Mouse (Mus musculus): ENCODE measurements around the gene Gm45618. TPM values are rescaled to one million over a fixed set of nuclear protein-coding genes. Genes with fewer than 3 reads are reported as not detected.

The Gm45618 gene
- polyA plus RNA-seq, 1 experiment from 2014 or later: not detected

GRCm38 (mm10) chr7:142097776-142098175, 22.8 kb downstream of the Gm45618 start:
- 7% methylated on average over 9 of the region's 9 CpGs for WGBS

DNA sequence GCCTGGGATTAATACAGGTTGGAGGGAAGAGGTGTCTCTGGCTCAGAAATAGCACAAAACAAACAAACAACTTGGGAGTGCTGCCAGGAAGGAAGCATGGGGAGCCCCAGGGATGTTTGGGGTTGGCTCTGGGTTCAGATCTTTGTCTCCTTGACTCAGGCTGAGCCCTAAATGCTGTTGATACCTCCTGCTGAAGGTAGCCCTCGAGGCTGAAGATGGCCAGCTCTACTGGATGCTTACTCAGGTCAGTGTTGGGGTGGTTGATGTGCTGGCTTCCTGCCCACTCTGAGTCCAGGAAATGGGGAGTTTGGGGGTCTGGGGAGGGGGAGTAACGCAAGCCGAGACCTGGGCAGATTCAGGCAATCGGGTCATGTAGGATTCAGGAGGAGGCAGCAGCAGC, 23.8 kb downstream of the Gm45618 start:
- ATAC-seq (no peak), DNase-seq (ENCODE audit: low spot score) (no peak)
- no peaks in the 10 kb centered on the region for H3K9me3 ChIP-seq (replicated peaks; ENCODE audit: control insufficient read depth, low read length)
- WGBS: 61% methylated on average over 4 of the region's 4 CpGs
- H3K9ac ChIP-seq (ENCODE audit: low read length): no peak overlapping the region
- no peaks in the 10 kb centered on the region for H3K36me3 ChIP-seq (ENCODE audit: control insufficient read depth, insufficient read depth, low read length)
- H3K4me3 ChIP-seq (ENCODE audit: low read depth, low read length): no peak overlapping the region
- 0 out of 2 replicates have a peak, but pooled peaks cover 6% of the 10 kb centered on the region for H3K27me3 ChIP-seq (replicated peaks; ENCODE audit: control insufficient read depth, insufficient read depth, low read length)
- H3K27ac ChIP-seq (ENCODE audit: low read depth, low read length): no peak overlapping the region
- peaks cover 27% of the 10 kb centered on the region for H3K4me1 ChIP-seq (ENCODE audit: control insufficient read depth, insufficient read depth, low read length)
- peak overlapping the region; percentile 95; the same call in 1 of the 2 replicates for H3K4me2 ChIP-seq (ENCODE audit: low read length)

More at GRCm38 (mm10) chr7:142097776-142098175, 22.8 kb downstream of the Gm45618 start:
- Histone ChIP-seq H3K9ac (ENCODE audit: low read length) (no peak overlapping the region), H3K4me3 (ENCODE audit: low read depth, low read length) (no peak overlapping the region), H3K4me1 (ENCODE audit: control insufficient read depth, insufficient read depth, low read length) (peaks cover 16% of the 10 kb centered on the region), H3K9me3 (replicated peaks; ENCODE audit: control insufficient read depth, low read length) (no peaks in the 10 kb centered on the region), H3K4me2 (ENCODE audit: low read length) (no peak overlapping the region), H3K27ac (ENCODE audit: low read depth, low read length) (no peak overlapping the region), H3K27me3 (replicated peaks; ENCODE audit: control insufficient read depth, insufficient read depth, low read length) (0 out of 2 replicates have a peak, but pooled peaks cover 6% of the 10 kb centered on the region), H3K36me3 (ENCODE audit: control insufficient read depth, insufficient read depth, low read length) (no peaks in the 10 kb centered on the region)
- ATAC-seq (peak; percentile 54), DNase-seq (ENCODE audit: low spot score) (peak; percentile 90)

- 0 out of 2 replicates have a peak, but pooled peaks cover 6% of the 10 kb centered on the region for H3K27me3 ChIP-seq (replicated peaks; ENCODE audit: control insufficient read depth, insufficient read depth, low read length)
- no peaks in the 10 kb centered on the region for H3K36me3 ChIP-seq (ENCODE audit: control insufficient read depth, insufficient read depth, low read length)
- ATAC-seq (peak; percentile 85), DNase-seq (ENCODE audit: low spot score) (peak; percentile 97)
- H3K9me3 ChIP-seq (replicated peaks; ENCODE audit: control insufficient read depth, low read length): no peaks in the 10 kb centered on the region
- peak within 1 kb of the TSS; percentile 95 for H3K9ac ChIP-seq (ENCODE audit: low read length)
- WGBS: under 1% methylated on average over 46 of the region's 63 CpGs
- peak within 1 kb of the TSS; percentile 93 for H3K4me3 ChIP-seq (ENCODE audit: low read depth, low read length)
- H3K4me1 ChIP-seq (ENCODE audit: control insufficient read depth, insufficient read depth, low read length): peaks cover 41% of the 10 kb centered on the region
- peak within 1 kb of the TSS; percentile 95 for H3K4me2 ChIP-seq (ENCODE audit: low read length)
- peak within 1 kb of the TSS; percentile 90 for H3K27ac ChIP-seq (ENCODE audit: low read depth, low read length)
Measured at GRCm38 (mm10) chr7:142095183-142095931, 25.2 kb downstream of the Gm45618 start, which contains the start of gene Dusp8. Gene Dusp8 (minus strand): TSS chr7:142095843.

DNA sequence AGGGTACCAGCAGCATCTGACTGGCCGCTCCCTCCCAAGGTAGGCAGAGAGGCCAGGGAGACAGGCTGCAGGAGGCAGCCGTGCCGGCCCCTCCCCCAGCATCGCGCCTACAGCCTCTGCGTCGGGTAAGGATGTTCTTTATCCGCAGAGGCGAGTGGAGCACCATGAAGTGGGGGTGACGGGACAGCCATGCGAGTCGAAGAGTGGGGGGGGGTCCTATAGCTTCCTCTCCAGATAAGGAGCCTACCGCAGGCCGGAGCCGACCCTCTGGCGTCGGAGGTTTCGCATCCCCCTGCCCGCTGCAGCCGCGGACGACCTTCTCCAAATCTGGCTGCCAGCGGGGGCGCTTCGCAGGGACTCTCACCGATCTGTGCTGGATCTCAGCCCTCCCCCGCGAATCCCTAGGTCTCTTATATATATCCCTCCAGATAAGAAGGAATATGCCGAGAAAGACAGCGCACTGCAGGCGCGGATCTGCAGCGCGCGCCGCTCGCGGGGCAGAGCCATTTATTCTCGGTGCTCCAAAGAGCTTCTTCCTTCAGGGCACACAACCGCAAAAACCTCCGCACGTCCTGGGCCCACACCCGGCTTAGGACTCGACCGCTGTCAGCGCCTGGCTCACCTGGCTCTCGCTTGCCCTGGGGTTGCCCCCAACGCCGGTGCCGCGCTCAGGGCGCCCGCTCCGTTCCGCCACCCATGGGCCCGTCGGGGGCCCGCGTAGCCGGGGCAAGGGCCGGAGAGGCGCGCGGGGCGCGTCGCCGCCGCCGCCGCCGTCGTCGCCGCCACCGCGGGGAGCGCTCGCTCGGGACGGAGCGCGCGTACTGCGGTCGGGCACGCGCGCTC, 26.0 kb downstream of the Gm45618 start:
- DNase-seq (ENCODE audit: low spot score) (peak; percentile 56), ATAC-seq (peak; percentile 41)
- H3K4me1 ChIP-seq (ENCODE audit: control insufficient read depth, insufficient read depth, low read length): peaks cover 49% of the 10 kb centered on the region
- peak overlapping the region; percentile 93 for H3K4me3 ChIP-seq (ENCODE audit: low read depth, low read length)
- 0 out of 2 replicates have a peak, but pooled peaks cover under 1% of the 10 kb centered on the region for H3K36me3 ChIP-seq (ENCODE audit: control insufficient read depth, insufficient read depth, low read length)
- 0 out of 2 replicates have a peak, but pooled peaks cover 6% of the 10 kb centered on the region for H3K27me3 ChIP-seq (replicated peaks; ENCODE audit: control insufficient read depth, insufficient read depth, low read length)
- WGBS: under 1% methylated on average over 89 of the region's 89 CpGs
- H3K9ac ChIP-seq (ENCODE audit: low read length): peak overlapping the region; percentile 95
- peak overlapping the region; percentile 95 for H3K4me2 ChIP-seq (ENCODE audit: low read length)
- peak overlapping the region; percentile 90 for H3K27ac ChIP-seq (ENCODE audit: low read depth, low read length)
- H3K9me3 ChIP-seq (replicated peaks; ENCODE audit: control insufficient read depth, low read length): no peaks in the 10 kb centered on the region

DNA sequence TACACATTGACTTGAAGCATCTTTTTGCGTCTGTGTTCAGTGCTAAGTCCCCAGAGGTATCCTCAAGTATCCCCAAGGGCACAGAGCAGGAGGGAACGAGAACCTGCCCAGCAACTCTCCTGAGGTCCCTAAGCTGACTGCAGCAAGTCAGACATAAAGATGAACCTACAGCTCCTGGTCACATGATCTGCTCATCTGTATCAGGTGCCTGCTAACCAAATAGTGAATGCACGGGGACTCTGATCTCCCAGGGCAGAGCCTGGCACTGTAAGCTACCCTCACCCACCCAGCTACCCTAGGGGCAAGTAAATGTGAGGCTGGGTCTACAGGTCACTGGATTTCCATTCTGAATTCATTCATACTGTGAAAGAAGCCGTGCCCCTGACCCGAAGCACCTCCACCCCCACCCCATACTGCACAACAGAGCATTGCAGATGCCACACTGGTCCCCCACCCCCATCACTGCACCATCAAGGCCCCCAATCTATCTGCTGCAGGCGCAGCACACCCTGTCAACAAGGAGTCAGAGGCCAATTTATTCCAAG, 26.8 kb downstream of the Gm45618 start:
- Histone ChIP-seq H3K27ac (ENCODE audit: low read depth, low read length) (peak overlapping the region; percentile 90), H3K36me3 (ENCODE audit: control insufficient read depth, insufficient read depth, low read length) (peaks cover 7% of the 10 kb centered on the region; the same call in 1 of the 2 replicates), H3K4me1 (ENCODE audit: control insufficient read depth, insufficient read depth, low read length) (peaks cover 56% of the 10 kb centered on the region), H3K27me3 (replicated peaks; ENCODE audit: control insufficient read depth, insufficient read depth, low read length) (0 out of 2 replicates have a peak, but pooled peaks cover 6% of the 10 kb centered on the region), H3K4me2 (ENCODE audit: low read length) (peak overlapping the region; percentile 95), H3K9me3 (replicated peaks; ENCODE audit: control insufficient read depth, low read length) (no peaks in the 10 kb centered on the region), H3K4me3 (ENCODE audit: low read depth, low read length) (peak overlapping the region; percentile 93), H3K9ac (ENCODE audit: low read length) (peak overlapping the region; percentile 95)
- ATAC-seq (no peak), DNase-seq (ENCODE audit: low spot score) (no peak)
- WGBS: 20% methylated on average over 6 of the region's 6 CpGs

GRCm38 (mm10) chr7:142092991-142093390, 27.5 kb downstream of the Gm45618 start:
- H3K27me3 ChIP-seq (replicated peaks; ENCODE audit: control insufficient read depth, insufficient read depth, low read length): 0 out of 2 replicates have a peak, but pooled peaks cover 6% of the 10 kb centered on the region
- peak overlapping the region; percentile 95 for H3K9ac ChIP-seq (ENCODE audit: low read length)
- ATAC-seq (no peak), DNase-seq (ENCODE audit: low spot score) (no peak)
- no peaks in the 10 kb centered on the region for H3K9me3 ChIP-seq (replicated peaks; ENCODE audit: control insufficient read depth, low read length)
- peaks cover 11% of the 10 kb centered on the region for H3K36me3 ChIP-seq (ENCODE audit: control insufficient read depth, insufficient read depth, low read length)
- H3K4me1 ChIP-seq (ENCODE audit: control insufficient read depth, insufficient read depth, low read length): peaks cover 64% of the 10 kb centered on the region
- 29% methylated on average over 1 of the region's 1 CpGs for WGBS
- H3K4me3 ChIP-seq (ENCODE audit: low read depth, low read length): peak overlapping the region; percentile 93
- peak overlapping the region; percentile 95 for H3K4me2 ChIP-seq (ENCODE audit: low read length)
- peak overlapping the region; percentile 87; the same call in 1 of the 2 replicates for H3K27ac ChIP-seq (ENCODE audit: low read depth, low read length)

- Histone ChIP-seq H3K9ac (ENCODE audit: low read length) (peak overlapping the region; percentile 95), H3K27ac (ENCODE audit: low read depth, low read length) (peak overlapping the region; percentile 87), H3K4me3 (ENCODE audit: low read depth, low read length) (peak overlapping the region; percentile 93), H3K4me1 (ENCODE audit: control insufficient read depth, insufficient read depth, low read length) (peaks cover 64% of the 10 kb centered on the region), H3K9me3 (replicated peaks; ENCODE audit: control insufficient read depth, low read length) (no peaks in the 10 kb centered on the region), H3K36me3 (ENCODE audit: control insufficient read depth, insufficient read depth, low read length) (peaks cover 22% of the 10 kb centered on the region), H3K4me2 (ENCODE audit: low read length) (peak overlapping the region; percentile 95), H3K27me3 (replicated peaks; ENCODE audit: control insufficient read depth, insufficient read depth, low read length) (0 out of 2 replicates have a peak, but pooled peaks cover 1% of the 10 kb centered on the region)
- DNase-seq (ENCODE audit: low spot score): peak; percentile 96
- 2% methylated on average over 4 of the region's 4 CpGs for WGBS
- peak; percentile 43 for ATAC-seq
Measured at GRCm38 (mm10) chr7:142091848-142092247, 28.7 kb downstream of the Gm45618 start.

DNA sequence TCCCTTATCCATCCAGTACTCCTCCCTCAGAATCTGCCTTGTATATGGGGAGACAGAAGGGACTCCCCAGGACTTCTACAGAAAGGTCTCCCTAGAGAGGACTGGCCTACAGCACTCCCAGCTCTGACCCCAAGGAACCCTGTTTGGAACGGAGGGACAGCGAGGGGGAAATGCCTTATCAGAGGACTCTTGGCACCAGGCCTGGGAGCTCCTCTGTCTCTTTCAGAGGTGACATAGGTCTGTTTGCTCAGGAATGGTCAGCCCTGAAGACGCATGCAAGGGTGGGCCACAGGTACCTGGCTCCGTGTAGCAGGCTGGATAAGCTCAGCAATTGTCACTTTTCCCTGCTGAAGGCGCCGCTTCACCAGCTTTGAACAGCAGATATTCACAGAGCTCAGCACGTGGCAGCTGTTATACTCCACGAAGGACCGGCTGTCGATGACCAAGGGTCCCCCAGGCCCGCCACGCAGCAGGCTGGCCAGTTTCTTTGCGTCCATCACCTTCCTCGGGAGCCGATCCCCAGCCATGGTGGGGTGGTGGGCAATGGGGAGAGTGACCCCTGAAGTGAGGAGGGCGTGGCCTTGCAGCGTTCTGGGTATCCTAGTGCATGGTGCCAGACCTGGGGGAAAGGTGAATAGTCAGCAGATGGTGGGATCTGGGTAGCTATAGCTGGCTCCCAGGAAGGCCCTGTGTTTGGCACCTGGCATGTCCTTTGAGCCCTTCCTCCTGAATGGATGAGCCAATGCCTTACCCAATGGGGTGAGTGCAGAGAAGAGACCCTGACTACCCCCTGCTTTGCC, 30.7 kb downstream of the Gm45618 start:
- H3K4me2 ChIP-seq (ENCODE audit: low read length): peak overlapping the region; percentile 14; the same call in 1 of the 2 replicates
- no peaks in the 10 kb centered on the region for H3K27me3 ChIP-seq (replicated peaks; ENCODE audit: control insufficient read depth, insufficient read depth, low read length)
- H3K36me3 ChIP-seq (ENCODE audit: control insufficient read depth, insufficient read depth, low read length): peaks cover 42% of the 10 kb centered on the region
- peak overlapping the region; percentile 63 for H3K27ac ChIP-seq (ENCODE audit: low read depth, low read length)
- H3K4me1 ChIP-seq (ENCODE audit: control insufficient read depth, insufficient read depth, low read length): peaks cover 69% of the 10 kb centered on the region
- H3K4me3 ChIP-seq (ENCODE audit: low read depth, low read length): no peak overlapping the region
- no peaks in the 10 kb centered on the region for H3K9me3 ChIP-seq (replicated peaks; ENCODE audit: control insufficient read depth, low read length)
- peak; percentile 11 for DNase-seq (ENCODE audit: low spot score)
- peak overlapping the region; percentile 17; the same call in 1 of the 2 replicates for H3K9ac ChIP-seq (ENCODE audit: low read length)
- ATAC-seq: no peak
- 52% methylated on average over 17 of the region's 17 CpGs for WGBS
